Mouse (Mus musculus): ENCODE measurements around the gene Dpyd. TPM values are rescaled to one million over a fixed set of nuclear protein-coding genes. Genes with fewer than 3 reads are reported as not detected.

Gene Dpyd
- polyA plus RNA-seq, 1 experiment from 2014 or later = 10.7 TPM

DNA sequence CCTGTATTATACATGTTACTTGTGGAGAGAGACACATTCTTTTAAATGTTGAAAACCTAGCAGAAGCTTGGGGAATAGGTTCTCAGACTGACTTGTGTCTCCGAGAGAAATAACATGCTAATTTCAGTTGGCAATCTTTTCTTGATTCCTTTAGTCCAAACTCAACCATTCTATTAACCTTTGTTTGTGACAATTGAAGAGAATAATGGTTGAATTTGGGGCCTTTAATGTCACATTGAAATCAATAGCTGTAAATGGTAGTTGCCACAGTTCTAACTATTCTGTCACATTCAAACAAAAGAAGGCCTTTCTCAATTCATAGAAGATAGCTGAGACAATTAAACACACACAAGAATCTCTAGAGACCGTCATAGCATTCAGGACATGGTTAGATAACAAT is 606.2 kb downstream of the Dpyd start:
- H3K9ac ChIP-seq (ENCODE audit: low read length) = no peak overlapping the region
- DNase-seq (ENCODE audit: low spot score) (no peak), ATAC-seq (replicated peaks; ENCODE audit: low FRiP score, low TSS enrichment, low read depth) (no peak)
- 84% methylated on average over 2 of the region's 2 CpGs for WGBS
- no peaks in the 10 kb centered on the region for H3K9me3 ChIP-seq (ENCODE audit: control insufficient read depth, low read length)
- no peak overlapping the region for H3K4me3 ChIP-seq (ENCODE audit: low read depth, low read length)
- H3K27ac ChIP-seq (ENCODE audit: low read depth) = no peak overlapping the region
- no peaks in the 10 kb centered on the region for H3K27me3 ChIP-seq (replicated peaks; ENCODE audit: control insufficient read depth, insufficient read depth, low read length)
- no peaks in the 10 kb centered on the region for H3K36me3 ChIP-seq (ENCODE audit: control insufficient read depth, insufficient read depth, low read length)
- H3K4me1 ChIP-seq (replicated peaks; ENCODE audit: control insufficient read depth, insufficient read depth, low read length) = no peaks in the 10 kb centered on the region
- no peak overlapping the region for H3K4me2 ChIP-seq (ENCODE audit: low read length)

- Histone ChIP-seq H3K27ac (ENCODE audit: low read depth) (no peak overlapping the region), H3K4me2 (ENCODE audit: low read length) (no peak overlapping the region), H3K9ac (ENCODE audit: low read length) (no peak overlapping the region), H3K27me3 (replicated peaks; ENCODE audit: control insufficient read depth, insufficient read depth, low read length) (no peaks in the 10 kb centered on the region), H3K4me3 (ENCODE audit: low read depth, low read length) (no peak overlapping the region), H3K9me3 (ENCODE audit: control insufficient read depth, low read length) (no peaks in the 10 kb centered on the region), H3K4me1 (replicated peaks; ENCODE audit: control insufficient read depth, insufficient read depth, low read length) (no peaks in the 10 kb centered on the region), H3K36me3 (ENCODE audit: control insufficient read depth, insufficient read depth, low read length) (no peaks in the 10 kb centered on the region)
- ATAC-seq (replicated peaks; ENCODE audit: low FRiP score, low TSS enrichment, low read depth) (no peak), DNase-seq (ENCODE audit: low spot score) (no peak)
- WGBS = 19% methylated on average over 1 of the region's 1 CpGs
Observed at GRCm38 (mm10) chr3:119168661-119169060, 606.7 kb downstream of the Dpyd start.

- 93% methylated on average over 3 of the region's 3 CpGs for WGBS
- Histone ChIP-seq H3K4me3 (ENCODE audit: low read depth, low read length) (no peak overlapping the region), H3K4me2 (ENCODE audit: low read length) (no peak overlapping the region), H3K9me3 (ENCODE audit: control insufficient read depth, low read length) (no peaks in the 10 kb centered on the region), H3K9ac (ENCODE audit: low read length) (no peak overlapping the region), H3K4me1 (replicated peaks; ENCODE audit: control insufficient read depth, insufficient read depth, low read length) (no peaks in the 10 kb centered on the region), H3K27ac (ENCODE audit: low read depth) (no peak overlapping the region), H3K27me3 (replicated peaks; ENCODE audit: control insufficient read depth, insufficient read depth, low read length) (no peaks in the 10 kb centered on the region), H3K36me3 (ENCODE audit: control insufficient read depth, insufficient read depth, low read length) (no peaks in the 10 kb centered on the region)
- ATAC-seq (replicated peaks; ENCODE audit: low FRiP score, low TSS enrichment, low read depth) (no peak), DNase-seq (ENCODE audit: low spot score) (no peak)
Observed at GRCm38 (mm10) chr3:119183261-119183660, 621.3 kb downstream of the Dpyd start.

- WGBS = 83% methylated on average over 6 of the region's 6 CpGs
Observed at GRCm38 (mm10) chr3:119194071-119194470, 632.1 kb downstream of the Dpyd start.

GRCm38 (mm10) chr3:119195613-119196012 is 633.7 kb downstream of the Dpyd start:
- DNase-seq (ENCODE audit: low spot score) (no peak), ATAC-seq (replicated peaks; ENCODE audit: low FRiP score, low TSS enrichment, low read depth) (no peak)
- Histone ChIP-seq H3K36me3 (ENCODE audit: control insufficient read depth, insufficient read depth, low read length) (no peaks in the 10 kb centered on the region), H3K27me3 (replicated peaks; ENCODE audit: control insufficient read depth, insufficient read depth, low read length) (no peaks in the 10 kb centered on the region), H3K27ac (ENCODE audit: low read depth) (no peak overlapping the region), H3K4me3 (ENCODE audit: low read depth, low read length) (no peak overlapping the region), H3K9me3 (ENCODE audit: control insufficient read depth, low read length) (no peaks in the 10 kb centered on the region), H3K4me2 (ENCODE audit: low read length) (no peak overlapping the region), H3K9ac (ENCODE audit: low read length) (no peak overlapping the region), H3K4me1 (replicated peaks; ENCODE audit: control insufficient read depth, insufficient read depth, low read length) (no peaks in the 10 kb centered on the region)
- WGBS = 75% methylated on average over 4 of the region's 4 CpGs

More at GRCm38 (mm10) chr3:119194071-119194470, 632.1 kb downstream of the Dpyd start:
- ATAC-seq (replicated peaks; ENCODE audit: low FRiP score, low TSS enrichment, low read depth) (no peak), DNase-seq (ENCODE audit: low spot score) (no peak)
- H3K9ac ChIP-seq (ENCODE audit: low read length) = no peak overlapping the region
- no peaks in the 10 kb centered on the region for H3K27me3 ChIP-seq (replicated peaks; ENCODE audit: control insufficient read depth, insufficient read depth, low read length)
- no peak overlapping the region for H3K4me2 ChIP-seq (ENCODE audit: low read length)
- no peak overlapping the region for H3K27ac ChIP-seq (ENCODE audit: low read depth)
- no peaks in the 10 kb centered on the region for H3K4me1 ChIP-seq (replicated peaks; ENCODE audit: control insufficient read depth, insufficient read depth, low read length)
- H3K36me3 ChIP-seq (ENCODE audit: control insufficient read depth, insufficient read depth, low read length) = no peaks in the 10 kb centered on the region
- H3K4me3 ChIP-seq (ENCODE audit: low read depth, low read length) = no peak overlapping the region
- no peaks in the 10 kb centered on the region for H3K9me3 ChIP-seq (ENCODE audit: control insufficient read depth, low read length)

DNA sequence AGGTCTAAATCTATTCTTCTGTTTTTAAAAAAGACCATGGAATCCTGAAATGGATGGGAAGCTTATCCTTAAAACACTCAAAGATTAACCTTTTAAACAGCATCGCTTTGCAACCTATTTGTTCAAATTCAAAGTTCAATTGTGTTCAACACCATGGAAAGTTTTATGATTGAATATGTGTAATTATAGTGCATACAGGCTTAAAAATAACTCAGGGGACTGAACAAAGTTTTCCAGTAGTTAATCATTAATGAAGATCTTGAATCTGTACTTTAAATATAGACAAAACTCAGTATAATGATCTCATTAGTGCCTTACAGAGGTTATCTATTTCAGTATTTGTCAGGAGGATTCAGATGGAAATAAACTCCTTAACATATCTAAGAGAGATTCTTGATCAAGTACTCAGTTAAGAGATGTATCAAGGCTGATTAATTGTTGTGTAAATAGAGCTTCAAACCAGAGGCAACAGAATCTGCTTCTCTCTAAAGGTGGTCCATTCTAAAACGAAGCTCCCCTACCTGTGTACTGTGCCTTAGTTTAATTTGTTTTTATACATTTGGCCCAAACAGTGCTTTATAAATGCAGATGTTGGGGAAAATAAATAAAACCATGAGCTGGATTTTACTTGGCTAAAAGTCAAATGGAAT is 659.0 kb downstream of the Dpyd start:
- DNase-seq (ENCODE audit: low spot score) (no peak), ATAC-seq (replicated peaks; ENCODE audit: low FRiP score, low TSS enrichment, low read depth) (no peak)
- H3K4me1 ChIP-seq (replicated peaks; ENCODE audit: control insufficient read depth, insufficient read depth, low read length) = no peaks in the 10 kb centered on the region
- H3K9ac ChIP-seq (ENCODE audit: low read length) = no peak overlapping the region
- no peak overlapping the region for H3K27ac ChIP-seq (ENCODE audit: low read depth)
- 67% methylated on average over 2 of the region's 2 CpGs for WGBS
- H3K27me3 ChIP-seq (replicated peaks; ENCODE audit: control insufficient read depth, insufficient read depth, low read length) = no peaks in the 10 kb centered on the region
- H3K4me2 ChIP-seq (ENCODE audit: low read length) = no peak overlapping the region
- no peak overlapping the region for H3K4me3 ChIP-seq (ENCODE audit: low read depth, low read length)
- no peaks in the 10 kb centered on the region for H3K9me3 ChIP-seq (ENCODE audit: control insufficient read depth, low read length)
- no peaks in the 10 kb centered on the region for H3K36me3 ChIP-seq (ENCODE audit: control insufficient read depth, insufficient read depth, low read length)

DNA sequence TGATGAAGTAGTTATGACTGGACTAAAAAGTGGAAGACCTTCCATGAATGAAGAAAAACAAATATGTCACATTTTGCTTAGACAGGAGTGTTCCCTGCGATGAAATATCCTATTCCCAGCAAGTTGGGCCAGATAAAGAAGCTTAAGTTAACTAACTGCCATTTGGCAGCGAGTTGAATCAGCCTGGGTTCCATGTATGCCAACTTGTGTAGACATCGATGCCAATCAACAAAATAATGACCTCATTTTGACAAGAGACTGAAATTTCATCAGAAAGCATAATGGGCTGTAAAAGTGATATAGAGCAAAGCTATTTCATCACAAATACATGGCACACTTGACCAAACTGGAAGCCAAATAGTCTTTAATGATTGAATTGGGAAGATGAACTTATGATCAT is 681.3 kb downstream of the Dpyd start:
- Histone ChIP-seq H3K27me3 (replicated peaks; ENCODE audit: control insufficient read depth, insufficient read depth, low read length) (no peaks in the 10 kb centered on the region), H3K4me1 (replicated peaks; ENCODE audit: control insufficient read depth, insufficient read depth, low read length) (no peaks in the 10 kb centered on the region), H3K36me3 (ENCODE audit: control insufficient read depth, insufficient read depth, low read length) (no peaks in the 10 kb centered on the region), H3K4me2 (ENCODE audit: low read length) (no peak overlapping the region), H3K27ac (ENCODE audit: low read depth) (no peak overlapping the region), H3K9me3 (ENCODE audit: control insufficient read depth, low read length) (no peaks in the 10 kb centered on the region), H3K4me3 (ENCODE audit: low read depth, low read length) (no peak overlapping the region), H3K9ac (ENCODE audit: low read length) (no peak overlapping the region)
- WGBS = 83% methylated on average over 3 of the region's 3 CpGs
- ATAC-seq (replicated peaks; ENCODE audit: low FRiP score, low TSS enrichment, low read depth) (no peak), DNase-seq (ENCODE audit: low spot score) (no peak)

GRCm38 (mm10) chr3:119256516-119256915 is 694.6 kb downstream of the Dpyd start:
- Histone ChIP-seq H3K27me3 (replicated peaks; ENCODE audit: control insufficient read depth, insufficient read depth, low read length) (no peaks in the 10 kb centered on the region), H3K4me1 (replicated peaks; ENCODE audit: control insufficient read depth, insufficient read depth, low read length) (no peaks in the 10 kb centered on the region), H3K4me3 (ENCODE audit: low read depth, low read length) (no peak overlapping the region), H3K27ac (ENCODE audit: low read depth) (no peak overlapping the region), H3K36me3 (ENCODE audit: control insufficient read depth, insufficient read depth, low read length) (no peaks in the 10 kb centered on the region), H3K9me3 (ENCODE audit: control insufficient read depth, low read length) (no peaks in the 10 kb centered on the region), H3K9ac (ENCODE audit: low read length) (no peak overlapping the region), H3K4me2 (ENCODE audit: low read length) (no peak overlapping the region)
- 47% methylated on average over 5 of the region's 5 CpGs for WGBS
- no peak for ATAC-seq (replicated peaks; ENCODE audit: low FRiP score, low TSS enrichment, low read depth)
- no peak for DNase-seq (ENCODE audit: low spot score)

DNA sequence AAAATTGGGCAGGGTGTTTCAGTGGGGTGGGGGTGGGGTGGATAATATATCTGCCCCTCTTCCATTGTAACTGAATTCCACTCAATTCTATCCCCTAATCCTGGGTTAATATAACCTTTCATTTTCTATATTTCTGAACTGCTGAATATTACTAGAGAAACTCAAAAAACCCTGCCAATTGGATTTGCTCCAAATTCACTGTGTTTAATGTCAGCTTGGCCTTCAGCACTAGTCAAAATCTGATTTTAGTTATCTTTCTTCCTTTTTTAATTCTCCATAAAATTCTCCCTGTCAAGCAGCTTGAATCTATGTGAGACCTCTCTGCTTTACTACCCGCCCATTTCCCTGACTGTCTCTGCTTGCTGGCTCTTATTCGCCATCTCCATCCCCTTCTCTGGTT is 713.3 kb downstream of the Dpyd start:
- H3K9me3 ChIP-seq (ENCODE audit: control insufficient read depth, low read length) = no peaks in the 10 kb centered on the region
- H3K4me3 ChIP-seq (ENCODE audit: low read depth, low read length) = no peak overlapping the region
- no peaks in the 10 kb centered on the region for H3K4me1 ChIP-seq (replicated peaks; ENCODE audit: control insufficient read depth, insufficient read depth, low read length)
- ATAC-seq (replicated peaks; ENCODE audit: low FRiP score, low TSS enrichment, low read depth) (no peak), DNase-seq (ENCODE audit: low spot score) (no peak)
- H3K9ac ChIP-seq (ENCODE audit: low read length) = no peak overlapping the region
- H3K27ac ChIP-seq (ENCODE audit: low read depth) = no peak overlapping the region
- 65% methylated on average over 2 of the region's 2 CpGs for WGBS
- no peak overlapping the region for H3K4me2 ChIP-seq (ENCODE audit: low read length)
- H3K27me3 ChIP-seq (replicated peaks; ENCODE audit: control insufficient read depth, insufficient read depth, low read length) = no peaks in the 10 kb centered on the region
- H3K36me3 ChIP-seq (ENCODE audit: control insufficient read depth, insufficient read depth, low read length) = no peaks in the 10 kb centered on the region

Measured in intestine, embryonic 14.5 days (tissue).